Mouse (Mus musculus): ENCODE results near the gene Gm10964. TPM values are rescaled to one million over a fixed set of nuclear protein-coding genes. Genes with fewer than 3 reads are reported as not detected.
A peak's percentile ranks its signal among the peaks of the same experiment; 100 is the strongest.

Gene Gm10964
- polyA plus RNA-seq, 1 experiment, result not detected

DNA sequence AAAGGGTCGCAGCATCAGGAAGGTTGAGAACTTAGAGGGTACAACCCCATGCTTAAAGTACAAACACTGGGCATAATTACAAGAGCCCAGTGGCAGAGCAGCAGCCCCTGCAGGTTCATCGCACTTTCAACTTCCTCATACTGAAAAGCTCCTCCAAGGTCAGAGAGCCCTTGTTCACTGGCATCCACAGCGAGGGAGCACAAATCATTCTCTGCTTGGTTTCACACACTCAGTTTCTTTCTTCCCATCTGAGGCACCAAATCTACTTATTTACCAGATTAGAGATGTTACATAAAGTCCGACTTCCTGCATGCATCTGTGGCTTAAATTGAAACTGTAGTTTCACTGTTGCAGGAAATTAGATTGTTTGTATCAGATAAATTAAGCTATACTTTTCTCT, 33.7 kb downstream of the Gm10964 start:
- H3K4me3 ChIP-seq (ENCODE audit: insufficient read depth, low read length), result no peak overlapping the region
- H3K27ac ChIP-seq (ENCODE audit: insufficient read depth, low read length), result peak overlapping the region; percentile 33; the same call in 1 of the 2 replicates
- TF ChIP-seq CTCF (IDR thresholded peaks at IDR 0.05; ENCODE audit: extremely low read depth, insufficient read depth, low read length), result no peak
- no peak for TF ChIP-seq POLR2A (IDR thresholded peaks at IDR 0.05; ENCODE audit: extremely low read depth, insufficient read depth, low read length)
- H3K4me1 ChIP-seq (ENCODE audit: control insufficient read depth, insufficient read depth, low read length), result peaks cover 4% of the 10 kb centered on the region

DNA sequence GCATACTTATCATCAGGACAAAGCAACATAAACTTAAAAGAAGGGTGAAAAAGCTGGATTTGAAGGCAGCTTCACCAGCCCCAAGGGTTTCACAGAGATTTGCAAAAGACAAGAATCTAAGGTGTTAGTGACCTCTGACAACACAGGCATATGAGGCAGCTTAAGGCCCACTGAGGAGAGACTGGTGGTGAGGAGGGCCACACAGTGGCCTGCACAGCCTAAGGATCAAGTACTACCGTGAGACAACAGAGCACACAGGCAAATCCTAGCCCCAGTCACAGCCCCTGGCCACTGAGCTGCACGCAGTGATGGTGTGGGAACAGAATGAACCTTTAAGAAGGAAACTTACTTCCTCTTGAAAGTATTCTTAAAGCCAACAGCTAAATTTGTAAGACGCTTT, 34.3 kb downstream of the Gm10964 start:
- H3K4me1 ChIP-seq (ENCODE audit: control insufficient read depth, insufficient read depth, low read length), result peaks cover 5% of the 10 kb centered on the region
- no peak overlapping the region for H3K4me3 ChIP-seq (ENCODE audit: insufficient read depth, low read length)
- TF ChIP-seq CTCF (IDR thresholded peaks at IDR 0.05; ENCODE audit: extremely low read depth, insufficient read depth, low read length) (no peak), POLR2A (IDR thresholded peaks at IDR 0.05; ENCODE audit: extremely low read depth, insufficient read depth, low read length) (no peak)
- no peak overlapping the region for H3K27ac ChIP-seq (ENCODE audit: insufficient read depth, low read length)

DNA sequence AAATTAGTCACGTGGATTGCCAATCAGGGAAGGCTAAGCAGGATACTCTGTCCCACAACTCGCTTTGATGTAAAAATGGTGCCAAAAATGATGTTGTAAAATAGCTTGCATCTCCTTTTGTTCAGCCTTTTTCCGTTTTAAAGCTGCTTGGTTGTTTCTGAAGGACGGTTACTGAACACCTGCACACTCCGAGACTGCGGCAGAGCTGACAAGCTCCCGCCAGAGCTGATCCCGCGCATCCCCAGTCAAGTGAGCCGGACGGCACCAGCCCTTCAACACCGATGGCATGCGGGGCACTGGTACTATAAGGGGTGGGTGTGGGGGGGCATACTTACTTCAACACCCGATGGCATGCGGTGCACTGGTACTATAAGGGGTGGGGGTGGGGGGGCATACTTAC, 34.8 kb downstream of the Gm10964 start:
- peaks cover 5% of the 10 kb centered on the region for H3K4me1 ChIP-seq (ENCODE audit: control insufficient read depth, insufficient read depth, low read length)
- no peak overlapping the region for H3K27ac ChIP-seq (ENCODE audit: insufficient read depth, low read length)
- TF ChIP-seq POLR2A (IDR thresholded peaks at IDR 0.05; ENCODE audit: extremely low read depth, insufficient read depth, low read length) (no peak), CTCF (IDR thresholded peaks at IDR 0.05; ENCODE audit: extremely low read depth, insufficient read depth, low read length) (no peak)
- no peak overlapping the region for H3K4me3 ChIP-seq (ENCODE audit: insufficient read depth, low read length)

DNA sequence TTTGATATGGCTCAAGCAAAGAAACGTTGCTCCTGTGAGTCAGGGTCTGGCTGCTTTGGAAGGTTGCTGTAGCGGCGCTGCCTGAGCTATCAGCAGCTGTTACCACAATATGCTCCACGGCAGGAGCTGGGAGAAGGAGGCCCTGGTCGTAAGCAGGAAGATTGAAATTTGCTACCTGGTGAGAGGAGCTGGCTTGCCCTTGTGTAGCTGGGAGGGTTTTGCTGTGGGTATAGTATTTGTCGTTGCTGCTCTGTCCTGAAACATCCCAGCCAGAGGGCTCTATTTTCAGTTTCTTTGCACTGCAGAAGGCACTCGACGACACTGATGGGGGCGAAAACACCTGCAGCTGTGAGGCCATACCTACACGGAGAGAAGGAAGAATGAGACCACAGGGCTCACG, 38.8 kb downstream of the Gm10964 start:
- TF ChIP-seq CTCF (IDR thresholded peaks at IDR 0.05; ENCODE audit: extremely low read depth, insufficient read depth, low read length), result no peak
- TF ChIP-seq POLR2A (IDR thresholded peaks at IDR 0.05; ENCODE audit: extremely low read depth, insufficient read depth, low read length), result no peak
- Histone ChIP-seq H3K4me3 (ENCODE audit: insufficient read depth, low read length) (no peak overlapping the region), H3K4me1 (ENCODE audit: control insufficient read depth, insufficient read depth, low read length) (peaks cover 5% of the 10 kb centered on the region), H3K27ac (ENCODE audit: insufficient read depth, low read length) (no peak overlapping the region)

DNA sequence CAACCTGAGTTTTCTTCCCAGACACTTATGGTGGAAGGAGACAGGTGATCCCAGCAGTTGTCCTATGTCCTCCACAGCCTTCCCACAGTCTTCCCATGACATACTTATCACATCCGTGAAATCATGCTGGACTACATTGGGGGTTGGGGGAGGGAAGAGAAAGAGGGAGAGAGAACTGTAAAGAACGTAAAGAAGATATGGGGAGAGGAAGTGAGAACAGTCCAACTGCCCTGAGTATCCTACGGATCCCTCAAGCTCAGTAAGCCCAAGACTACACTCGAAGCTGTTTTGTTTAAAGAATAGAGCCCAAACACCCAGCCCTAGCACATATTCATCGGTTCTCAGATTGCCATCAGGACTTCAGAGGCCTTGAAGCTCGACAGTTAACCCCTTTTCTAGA, 39.5 kb downstream of the Gm10964 start:
- no peak overlapping the region for H3K27ac ChIP-seq (ENCODE audit: insufficient read depth, low read length)
- H3K4me1 ChIP-seq (ENCODE audit: control insufficient read depth, insufficient read depth, low read length), result peaks cover 5% of the 10 kb centered on the region
- TF ChIP-seq CTCF (IDR thresholded peaks at IDR 0.05; ENCODE audit: extremely low read depth, insufficient read depth, low read length) (no peak), POLR2A (IDR thresholded peaks at IDR 0.05; ENCODE audit: extremely low read depth, insufficient read depth, low read length) (no peak)
- H3K4me3 ChIP-seq (ENCODE audit: insufficient read depth, low read length), result no peak overlapping the region

DNA sequence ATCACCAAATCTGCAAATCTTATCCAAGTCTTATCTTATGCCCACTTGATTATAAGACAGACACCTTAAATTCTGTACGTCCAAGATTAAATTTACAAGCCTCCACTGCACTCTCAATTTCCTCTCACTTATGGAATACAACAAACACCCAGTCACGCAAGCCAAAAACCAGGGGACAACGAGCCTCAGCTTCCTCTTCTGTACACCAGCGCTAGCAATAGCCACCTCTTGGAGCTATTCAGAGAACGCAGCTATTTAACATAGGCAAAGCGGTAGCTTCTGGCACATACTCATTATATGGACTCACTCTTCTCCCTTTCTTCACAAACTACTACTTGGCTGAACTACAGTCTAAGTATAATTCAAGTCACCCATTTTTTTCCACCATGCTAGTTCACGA, 40.0 kb downstream of the Gm10964 start:
- Histone ChIP-seq H3K4me3 (ENCODE audit: insufficient read depth, low read length) (no peak overlapping the region), H3K4me1 (ENCODE audit: control insufficient read depth, insufficient read depth, low read length) (peaks cover 5% of the 10 kb centered on the region), H3K27ac (ENCODE audit: insufficient read depth, low read length) (no peak overlapping the region)
- TF ChIP-seq CTCF (IDR thresholded peaks at IDR 0.05; ENCODE audit: extremely low read depth, insufficient read depth, low read length) (no peak), POLR2A (IDR thresholded peaks at IDR 0.05; ENCODE audit: extremely low read depth, insufficient read depth, low read length) (no peak)

DNA sequence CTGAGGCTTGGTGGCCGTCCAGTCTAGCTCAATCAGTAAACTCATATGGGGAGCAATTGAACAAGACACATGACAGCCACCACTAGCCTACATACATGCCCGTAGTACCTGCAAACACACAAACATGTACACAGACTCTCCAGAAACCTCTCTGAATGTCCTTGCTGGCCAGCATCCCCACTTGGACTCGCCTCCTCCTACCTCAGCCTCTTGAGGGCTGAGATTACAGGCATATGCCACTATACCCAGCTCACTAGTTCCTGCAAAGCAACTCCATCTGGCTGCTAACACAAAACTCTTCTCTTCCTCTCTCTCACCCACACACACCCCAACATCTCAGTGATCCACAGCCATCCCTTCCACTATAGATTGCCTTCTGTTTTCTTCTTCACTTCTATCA, 41.1 kb downstream of the Gm10964 start:
- no peak overlapping the region for H3K4me3 ChIP-seq (ENCODE audit: insufficient read depth, low read length)
- H3K4me1 ChIP-seq (ENCODE audit: control insufficient read depth, insufficient read depth, low read length), result peaks cover 6% of the 10 kb centered on the region
- 0 out of 2 replicates have a peak overlapping the region, but pooled peaks have one; percentile 6 for H3K27ac ChIP-seq (ENCODE audit: insufficient read depth, low read length)
- TF ChIP-seq CTCF (IDR thresholded peaks at IDR 0.05; ENCODE audit: extremely low read depth, insufficient read depth, low read length) (no peak), POLR2A (IDR thresholded peaks at IDR 0.05; ENCODE audit: extremely low read depth, insufficient read depth, low read length) (no peak)

DNA sequence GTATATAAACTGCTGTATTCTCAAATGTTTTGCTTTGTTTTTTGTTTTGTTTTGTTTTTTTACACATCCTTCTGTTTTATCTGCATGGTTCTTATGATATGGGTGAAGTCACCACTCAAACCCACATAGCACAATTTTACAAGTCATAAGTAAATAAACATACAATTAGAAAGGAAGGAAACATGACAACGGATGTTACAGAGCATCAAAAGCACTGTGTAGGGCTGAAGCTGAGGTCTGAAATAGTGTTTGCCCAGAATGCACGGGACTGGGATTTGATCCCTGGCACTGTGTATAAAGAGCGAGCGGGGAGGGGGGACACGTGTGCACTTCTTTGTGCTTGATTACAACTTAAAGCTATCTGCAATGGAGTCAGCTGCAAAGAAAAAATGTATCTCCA, 41.6 kb downstream of the Gm10964 start:
- Histone ChIP-seq H3K27ac (ENCODE audit: insufficient read depth, low read length) (no peak overlapping the region), H3K4me3 (ENCODE audit: insufficient read depth, low read length) (no peak overlapping the region), H3K4me1 (ENCODE audit: control insufficient read depth, insufficient read depth, low read length) (peaks cover 6% of the 10 kb centered on the region)
- TF ChIP-seq POLR2A (IDR thresholded peaks at IDR 0.05; ENCODE audit: extremely low read depth, insufficient read depth, low read length) (no peak), CTCF (IDR thresholded peaks at IDR 0.05; ENCODE audit: extremely low read depth, insufficient read depth, low read length) (no peak)

DNA sequence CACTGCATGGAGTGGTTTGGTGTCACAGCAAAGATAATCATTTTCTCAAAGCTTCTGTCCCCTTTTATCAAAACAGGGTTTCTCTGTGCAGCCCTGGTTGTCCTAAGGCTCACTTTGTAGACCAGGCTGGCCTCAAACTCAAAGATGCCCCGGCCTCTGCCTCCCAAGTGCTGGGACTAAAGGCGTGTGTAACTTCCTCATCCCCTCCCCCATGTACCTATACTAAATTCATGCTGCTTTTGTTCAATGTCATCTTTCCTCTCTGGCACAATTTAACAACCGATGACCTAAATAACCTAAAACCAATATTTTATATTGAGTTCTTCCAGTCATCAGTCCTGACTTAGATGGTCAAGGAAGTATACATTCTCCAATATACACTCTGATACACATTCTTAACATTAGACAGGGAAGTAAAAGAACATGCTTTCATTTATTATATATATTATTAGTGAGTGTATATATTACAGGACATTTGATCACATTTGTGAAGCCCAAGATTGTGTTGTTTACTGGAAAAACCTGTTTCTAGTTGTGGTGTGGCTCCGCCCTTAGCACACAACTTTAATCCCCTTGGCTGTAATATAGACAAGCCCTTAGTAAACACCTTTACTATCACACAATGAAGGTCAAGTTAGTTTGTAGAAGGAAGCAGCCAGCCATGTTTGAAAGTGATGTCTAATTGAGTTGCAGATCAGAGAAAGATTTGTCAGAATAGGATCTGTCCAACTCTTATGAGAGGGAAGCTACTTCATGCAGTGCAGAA, 43.9 kb downstream of the Gm10964 start:
- TF ChIP-seq POLR2A (IDR thresholded peaks at IDR 0.05; ENCODE audit: extremely low read depth, insufficient read depth, low read length) (no peak), CTCF (IDR thresholded peaks at IDR 0.05; ENCODE audit: extremely low read depth, insufficient read depth, low read length) (no peak)
- H3K27ac ChIP-seq (ENCODE audit: insufficient read depth, low read length), result no peak overlapping the region
- no peak overlapping the region for H3K4me3 ChIP-seq (ENCODE audit: insufficient read depth, low read length)
- peaks cover 9% of the 10 kb centered on the region for H3K4me1 ChIP-seq (ENCODE audit: control insufficient read depth, insufficient read depth, low read length)

DNA sequence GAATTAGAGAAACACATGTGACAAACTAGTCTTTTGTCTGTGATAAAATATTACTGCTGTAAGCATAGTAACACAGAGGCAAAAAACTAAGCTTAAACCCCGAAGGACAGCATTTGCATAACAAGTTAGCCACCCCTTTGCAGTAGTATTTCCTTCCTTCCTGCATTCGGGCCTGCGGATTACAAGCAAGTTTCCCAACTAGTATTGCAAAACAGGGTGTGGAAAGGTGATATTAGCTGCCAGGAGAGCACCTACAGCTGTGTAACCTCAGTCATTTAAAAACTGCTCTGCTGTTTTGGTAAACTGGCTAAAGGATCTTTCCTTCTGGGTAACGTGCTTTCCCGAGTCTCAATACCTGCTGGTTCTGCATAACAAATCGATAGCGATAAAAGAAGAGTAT, 48.1 kb downstream of the Gm10964 start:
- TF ChIP-seq POLR2A (IDR thresholded peaks at IDR 0.05; ENCODE audit: extremely low read depth, insufficient read depth, low read length) (no peak), CTCF (IDR thresholded peaks at IDR 0.05; ENCODE audit: extremely low read depth, insufficient read depth, low read length) (no peak)
- H3K27ac ChIP-seq (ENCODE audit: insufficient read depth, low read length), result no peak overlapping the region
- H3K4me3 ChIP-seq (ENCODE audit: insufficient read depth, low read length), result no peak overlapping the region
- peaks cover 6% of the 10 kb centered on the region; the same call in 1 of the 2 replicates for H3K4me1 ChIP-seq (ENCODE audit: control insufficient read depth, insufficient read depth, low read length)
